Mouse (Mus musculus) lung, postnatal 0 days (tissue): Measurements from ENCODE around the gene Atp2a2.

Experiments used
- CTCF ChIP-seq: IDR thresholded peaks from 2 replicates; pipeline ENCODE4 v1.5.1; 2016; ENCODE audit warnings: antibody characterized with exemption, mild to moderate bottlenecking
- EP300 ChIP-seq: IDR thresholded peaks from 2 replicates; pipeline ENCODE4 v1.6.1; 2016; ENCODE audit warnings: antibody characterized with exemption, mild to moderate bottlenecking, control low read depth

- TF ChIP-seq EP300, result no peak
- no peak for TF ChIP-seq CTCF
Observed at GRCm38 (mm10) chr5:122455584-122455983, 46.4 kb downstream of the Atp2a2 start.
